ENCODE assay signal across 17 mouse cellular contexts in genomic region chr3:8141664-8142084, GRCm38 (mm10).
A peak's percentile ranks its signal among the peaks of the same experiment; 100 is the strongest.
DNase-seq lines count a peak whose midpoint lies in the region; ATAC-seq lines count a peak whose summit lies in the region.
"Had no signal": no experiment of that assay in that cellular context is flagged by ENCODE, and none has a peak within 500 bp of the region (broad histone marks: within the 10 kb centered on the region; RNA-seq: fewer than 3 reads in every experiment).

No protein-coding gene starts in this region.

- ATAC-seq in forebrain, embryonic 14.5 days, result peak; percentile 40; the same call in 1 of the 2 replicates
- no peak for ATAC-seq in forebrain, embryonic 12.5 days (ENCODE audit: low FRiP score)
- ATAC-seq in lung, embryonic 16.5 days (ENCODE audit: low read depth), result 0 out of 2 replicates have a peak, but pooled peaks have one; percentile 17
- peak; percentile 64 for ATAC-seq in midbrain, embryonic 16.5 days
- ATAC-seq: lung, postnatal 0 days had no signal

- H3K4me3 ChIP-seq in forebrain, embryonic 14.5 days (ENCODE audit: low read depth, low read length), result no peak overlapping the region
- no peak overlapping the region for H3K4me3 ChIP-seq in forebrain, embryonic 12.5 days (replicated peaks)
- no peak overlapping the region for H3K4me3 ChIP-seq in lung, embryonic 16.5 days (ENCODE audit: low read length)
- H3K4me3 ChIP-seq in midbrain, embryonic 16.5 days (ENCODE audit: low read depth, low read length), result no peak overlapping the region
- H3K4me3 ChIP-seq: heart, embryonic 13.5 days; limb, embryonic 15.5 days; stomach, embryonic 15.5 days had no signal

- no peaks in the 10 kb centered on the region; the same call in 1 of the 2 replicates for H3K9me3 ChIP-seq in forebrain, embryonic 14.5 days (replicated peaks; ENCODE audit: control insufficient read depth, low read length)
- H3K9me3 ChIP-seq in forebrain, embryonic 12.5 days, result no peaks in the 10 kb centered on the region
- H3K9me3 ChIP-seq in lung, embryonic 16.5 days (ENCODE audit: control insufficient read depth, low read length), result no peaks in the 10 kb centered on the region
- no peaks in the 10 kb centered on the region for H3K9me3 ChIP-seq in midbrain, embryonic 16.5 days (replicated peaks; ENCODE audit: control insufficient read depth, low read length, poor library complexity, severe bottlenecking)
- H3K9me3 ChIP-seq: heart, embryonic 13.5 days; limb, embryonic 15.5 days; stomach, embryonic 15.5 days had no signal

- WGBS in forebrain, embryonic 14.5 days, result 59% methylated on average over 2 of the region's 2 CpGs
- 77% methylated on average over 2 of the region's 2 CpGs for WGBS in forebrain, embryonic 12.5 days
- 48% methylated on average over 2 of the region's 2 CpGs for WGBS in lung, embryonic 16.5 days
- 68% methylated on average over 2 of the region's 2 CpGs for WGBS in midbrain, embryonic 16.5 days

- DNase-seq in forebrain, embryonic 14.5 days (ENCODE audit: low spot score), result peak; percentile 20
- no peak for DNase-seq in lung, postnatal 10 days
- DNase-seq in cerebellum, postnatal 25 days, result peak; percentile 15 to 25
- DNase-seq in layer of hippocampus, postnatal 14 days (ENCODE audit: low spot score in 2 of 2), result no peak
- no peak for DNase-seq in spleen, postnatal 4 days (ENCODE audit: low spot score in 2 of 2)
- DNase-seq: gastrocnemius, postnatal 25 days; kidney, postnatal 14 days; layer of hippocampus, postnatal 36 days; right cerebral cortex, postnatal 25 days; thymus, postnatal 36 days had no signal

- no peak overlapping the region for H3K4me2 ChIP-seq in forebrain, embryonic 14.5 days (ENCODE audit: low read length)
- H3K4me2 ChIP-seq in forebrain, embryonic 12.5 days, result no peak overlapping the region
- no peak overlapping the region for H3K4me2 ChIP-seq in lung, embryonic 16.5 days (ENCODE audit: low read depth, low read length)
- H3K4me2 ChIP-seq in midbrain, embryonic 16.5 days (ENCODE audit: low read length), result no peak overlapping the region
- H3K4me2 ChIP-seq: heart, embryonic 13.5 days; limb, embryonic 15.5 days; stomach, embryonic 15.5 days had no signal

- H3K27me3 ChIP-seq in forebrain, embryonic 14.5 days (replicated peaks; ENCODE audit: control insufficient read depth, insufficient read depth, low read length), result no peaks in the 10 kb centered on the region
- no peaks in the 10 kb centered on the region for H3K27me3 ChIP-seq in forebrain, embryonic 12.5 days
- H3K27me3 ChIP-seq in lung, embryonic 16.5 days (ENCODE audit: control insufficient read depth, insufficient read depth, low read depth, low read length), result no peaks in the 10 kb centered on the region
- no peaks in the 10 kb centered on the region for H3K27me3 ChIP-seq in midbrain, embryonic 16.5 days (ENCODE audit: control insufficient read depth, insufficient read depth, low read depth, low read length)
- H3K27me3 ChIP-seq: heart, embryonic 13.5 days; limb, embryonic 15.5 days; stomach, embryonic 15.5 days had no signal

- no peaks in the 10 kb centered on the region for H3K36me3 ChIP-seq in forebrain, embryonic 14.5 days (ENCODE audit: control insufficient read depth, insufficient read depth, low read length)
- no peaks in the 10 kb centered on the region for H3K36me3 ChIP-seq in forebrain, embryonic 12.5 days (replicated peaks)
- no peaks in the 10 kb centered on the region for H3K36me3 ChIP-seq in lung, embryonic 16.5 days (ENCODE audit: control insufficient read depth, insufficient read depth, low read length)
- H3K36me3 ChIP-seq in midbrain, embryonic 16.5 days (ENCODE audit: control insufficient read depth, insufficient read depth, low read length), result no peaks in the 10 kb centered on the region
- H3K36me3 ChIP-seq: heart, embryonic 13.5 days; limb, embryonic 15.5 days; stomach, embryonic 15.5 days had no signal

- no peak overlapping the region for H3K9ac ChIP-seq in forebrain, embryonic 14.5 days (ENCODE audit: low read length)
- H3K9ac ChIP-seq in forebrain, embryonic 12.5 days, result no peak overlapping the region
- no peak overlapping the region for H3K9ac ChIP-seq in lung, embryonic 16.5 days (ENCODE audit: low read length)
- no peak overlapping the region for H3K9ac ChIP-seq in midbrain, embryonic 16.5 days (ENCODE audit: low read depth, low read length)
- H3K9ac ChIP-seq: heart, embryonic 13.5 days; limb, embryonic 15.5 days; stomach, embryonic 15.5 days had no signal

- no peaks in the 10 kb centered on the region for H3K4me1 ChIP-seq in forebrain, embryonic 14.5 days (ENCODE audit: control insufficient read depth, insufficient read depth, low read length)
- no peaks in the 10 kb centered on the region for H3K4me1 ChIP-seq in forebrain, embryonic 12.5 days
- no peaks in the 10 kb centered on the region for H3K4me1 ChIP-seq in lung, embryonic 16.5 days (replicated peaks; ENCODE audit: control insufficient read depth, insufficient read depth, low read length)
- H3K4me1 ChIP-seq in midbrain, embryonic 16.5 days (ENCODE audit: control insufficient read depth, insufficient read depth, low read length), result no peaks in the 10 kb centered on the region
- H3K4me1 ChIP-seq: heart, embryonic 13.5 days; limb, embryonic 15.5 days; stomach, embryonic 15.5 days had no signal

- no peak overlapping the region for H3K27ac ChIP-seq in forebrain, embryonic 14.5 days (ENCODE audit: low read depth, low read length)
- no peak overlapping the region for H3K27ac ChIP-seq in forebrain, embryonic 12.5 days
- no peak overlapping the region for H3K27ac ChIP-seq in lung, embryonic 16.5 days (ENCODE audit: low read length)
- H3K27ac ChIP-seq in midbrain, embryonic 16.5 days (ENCODE audit: low read length), result no peak overlapping the region
- H3K27ac ChIP-seq: heart, embryonic 13.5 days; limb, embryonic 15.5 days; stomach, embryonic 15.5 days had no signal

Comparison
In these comparisons a context has a peak if more than half of its experiments do, and no peak if none do; other contexts are left out.
1. DNase-seq: peak in forebrain, embryonic 14.5 days (single experiment) and cerebellum, postnatal 25 days (2 of 2); none in lung, postnatal 10 days (single experiment), layer of hippocampus, postnatal 14 days (0 of 2) and spleen, postnatal 4 days (0 of 2).